Mouse (Mus musculus) T-cell, adult 66 days (primary cell): Measurements from ENCODE around the gene Rgcc. TPM values are rescaled to one million over a fixed set of nuclear protein-coding genes. Genes with fewer than 3 reads are reported as not detected.

Source experiments
- total RNA-seq, 2 experiments: library from RNA; stranded (reverse); gene quantifications; 3 replicates in 1 of 2; 4 replicates in 1 of 2; pipeline ENCODE4 v1.2.4; 2023

The Rgcc gene
- total RNA-seq: 100 to 1,000 TPM in 1 of 2 experiments, 10 to 100 TPM in 1; 86.6 to 100 TPM

DNA sequence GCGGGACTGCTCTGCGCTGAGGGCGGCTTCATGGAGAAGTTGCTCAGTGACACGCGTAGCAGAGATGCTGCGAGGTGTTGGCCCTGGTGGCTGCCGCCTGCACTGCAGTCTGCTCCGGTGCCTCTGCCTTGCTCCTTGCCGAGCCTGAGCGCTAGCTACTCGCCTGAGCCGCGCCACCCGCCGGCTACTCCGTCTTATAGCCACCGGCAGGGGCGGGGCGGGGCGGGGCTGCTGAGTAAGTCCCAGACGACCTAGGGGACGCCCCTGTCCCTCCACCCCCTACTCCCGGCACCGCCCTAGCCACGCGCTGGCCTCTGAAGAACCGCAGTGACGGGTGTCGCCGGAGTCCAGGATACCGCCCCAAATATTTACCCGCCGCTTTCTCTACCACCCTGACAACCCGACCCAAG, at the start of gene Rgcc:
Rgcc (minus strand) TSS at position 180 of the 410 bp plus-strand sequence.

Other genes starting within 250 kb of the Rgcc start
- under 1 TPM in 1 of 2 experiments, not detected in 1; 0.20 TPM for gene Zfp957, start 54.3 kb downstream of the Rgcc start, total RNA-seq
- gene Naa16, start 89.1 kb upstream of the Rgcc start, total RNA-seq: 10 to 100 TPM; 51.0 to 67.4 TPM
- 1 to 10 TPM; 1.2 to 1.5 TPM for gene Mtrf1, start 96.1 kb upstream of the Rgcc start, total RNA-seq
- gene Kbtbd7, start 124.9 kb upstream of the Rgcc start, total RNA-seq: 10 to 100 TPM in 1 of 2 experiments, 1 to 10 TPM in 1; 8.9 to 11.3 TPM
- under 1 TPM; 0.27 to 0.47 TPM for gene Kbtbd6, start 150.2 kb upstream of the Rgcc start, total RNA-seq
- 100 to 1,000 TPM; 188 to 191 TPM for gene Elf1, start 179.5 kb upstream of the Rgcc start, total RNA-seq
- 10 to 100 TPM; 26.9 to 32.4 TPM for gene Wbp4, start 179.9 kb upstream of the Rgcc start, total RNA-seq